Mouse (Mus musculus) bone marrow, adult 2 months (tissue): ENCODE results near the gene Trim11. TPM values are rescaled to one million over a fixed set of nuclear protein-coding genes. Genes with fewer than 3 reads are reported as not detected.
A peak's percentile ranks its signal among the peaks of the same experiment; 100 is the strongest.

ENCODE experiments used
- H3K27ac ChIP-seq: fragments of 200-500 bp; 2 replicates; pipeline ENCODE4 v1.5.1; 2012; ENCODE audit warnings: low read depth, mild to moderate bottlenecking, control low read depth, inconsistent platforms, low read length; ENCODE audit not compliant: control insufficient read depth, poor library complexity, insufficient read depth
- H3K4me1 ChIP-seq: fragments of 200-500 bp; 2 replicates; pipeline ENCODE4 v1.6.1; 2011; ENCODE audit warnings: low read length; ENCODE audit not compliant: control insufficient read depth, insufficient read depth
- H3K4me3 ChIP-seq: fragments of 200-500 bp; replicated peaks from 2 replicates; pipeline ENCODE3; 2011; ENCODE audit warnings: mild to moderate bottlenecking, low read depth, low read length, control low read depth; ENCODE audit not compliant: control insufficient read depth
- CTCF ChIP-seq: fragments of 200-500 bp; IDR thresholded peaks from 2 replicates; pipeline ENCODE4 v1.5.1; 2011; ENCODE audit warnings: low read length, control low read depth; ENCODE audit not compliant: control insufficient read depth, insufficient read depth
- POLR2A ChIP-seq: fragments of 200-500 bp; IDR thresholded peaks from 2 replicates; pipeline ENCODE4 v1.6.1; 2011; ENCODE audit warnings: low read depth, mild to moderate bottlenecking, control low read depth, low read length, borderline replicate concordance; ENCODE audit not compliant: control insufficient read depth
- WGBS: fragments of 180-500 bp; shearing (Covaris S2); methylation state at CpG from one replicate; pipeline ENCODE4 v1.1.7; 2018; 5-methylcytosine and 5-hydroxymethylcytosine counted together
- polyA plus RNA-seq: library from polyadenylated mRNA; stranded (reverse); fragments of >200 nt; gene quantifications from 2 replicates; pipeline ENCODE4 v1.2.4, GENCODE M21; 2011; ENCODE audit warnings: low replicate concordance; ENCODE audit not compliant: missing spikeins, insufficient read depth, insufficient read length

The Trim11 gene
- 37.2 and 67.8 TPM in 2 replicates for polyA plus RNA-seq

- TF ChIP-seq CTCF (no peak), POLR2A (peak; percentile 84; the same call in 1 of the 2 replicates)
- under 1% methylated on average over 64 of the region's 64 CpGs for WGBS
- Histone ChIP-seq H3K4me1 (peaks cover 11% of the 10 kb centered on the region), H3K27ac (peak within 1 kb of the TSS; percentile 95), H3K4me3 (peak within 1 kb of the TSS; percentile 89)
These were observed at the start of gene Trim11 for GRCm38 (mm10) chr11:58978027-58978705. Gene Trim11, plus strand, starts transcription at chr11:58978093.

GRCm38 (mm10) chr11:58929055-58929454 is 48.8 kb upstream of the Trim11 start:
- 80% methylated on average over 4 of the region's 4 CpGs for WGBS
- no peak for TF ChIP-seq CTCF
- TF ChIP-seq POLR2A: no peak
- no peak overlapping the region for H3K4me3 ChIP-seq
- no peak overlapping the region for H3K27ac ChIP-seq
- H3K4me1 ChIP-seq: no peaks in the 10 kb centered on the region; the same call in 1 of the 2 replicates

- Histone ChIP-seq H3K27ac (peak overlapping the region; percentile 36; the same call in 1 of the 2 replicates), H3K4me1 (no peaks in the 10 kb centered on the region; the same call in 1 of the 2 replicates), H3K4me3 (no peak overlapping the region)
- TF ChIP-seq CTCF: no peak
- TF ChIP-seq POLR2A: no peak
- WGBS: 67% methylated on average over 3 of the region's 3 CpGs
These were observed 48.3 kb upstream of the Trim11 start for GRCm38 (mm10) chr11:58929641-58930040.

GRCm38 (mm10) chr11:58930254-58930653 is 47.6 kb upstream of the Trim11 start:
- 58% methylated on average over 3 of the region's 3 CpGs for WGBS
- Histone ChIP-seq H3K27ac (no peak overlapping the region), H3K4me3 (no peak overlapping the region), H3K4me1 (no peaks in the 10 kb centered on the region; the same call in 1 of the 2 replicates)
- TF ChIP-seq CTCF (no peak), POLR2A (no peak)

GRCm38 (mm10) chr11:58931576-58931975 is 46.3 kb upstream of the Trim11 start:
- no peak overlapping the region for H3K4me3 ChIP-seq
- H3K27ac ChIP-seq: no peak overlapping the region
- TF ChIP-seq CTCF (no peak), POLR2A (no peak)
- H3K4me1 ChIP-seq: no peaks in the 10 kb centered on the region; the same call in 1 of the 2 replicates
- 66% methylated on average over 4 of the region's 4 CpGs for WGBS

- 4% methylated on average over 13 of the region's 13 CpGs for WGBS
- Histone ChIP-seq H3K27ac (peak overlapping the region; percentile 95; the same call in 1 of the 2 replicates), H3K4me1 (no peaks in the 10 kb centered on the region; the same call in 1 of the 2 replicates), H3K4me3 (peak overlapping the region; percentile 77)
- TF ChIP-seq CTCF (no peak), POLR2A (no peak)
These were observed 40.0 kb upstream of the Trim11 start for GRCm38 (mm10) chr11:58937909-58938308.

GRCm38 (mm10) chr11:58938322-58939087 is 39.4 kb upstream of the Trim11 start, which contains the start of gene Rnf187:
Gene Rnf187, minus strand, starts transcription at chr11:58938916.
- Histone ChIP-seq H3K4me3 (peak within 1 kb of the TSS; percentile 77), H3K4me1 (no peaks in the 10 kb centered on the region; the same call in 1 of the 2 replicates), H3K27ac (peak within 1 kb of the TSS; percentile 95)
- peak; percentile 95 for TF ChIP-seq POLR2A
- no peak for TF ChIP-seq CTCF
- WGBS: under 1% methylated on average over 95 of the region's 95 CpGs

- WGBS: 27% methylated on average over 6 of the region's 6 CpGs
- TF ChIP-seq POLR2A (no peak), CTCF (no peak)
- Histone ChIP-seq H3K4me3 (peak overlapping the region; percentile 77), H3K4me1 (no peaks in the 10 kb centered on the region; the same call in 1 of the 2 replicates), H3K27ac (no peak overlapping the region)
These were observed 38.8 kb upstream of the Trim11 start for GRCm38 (mm10) chr11:58939088-58939439.
